In the genomic region with DNA sequence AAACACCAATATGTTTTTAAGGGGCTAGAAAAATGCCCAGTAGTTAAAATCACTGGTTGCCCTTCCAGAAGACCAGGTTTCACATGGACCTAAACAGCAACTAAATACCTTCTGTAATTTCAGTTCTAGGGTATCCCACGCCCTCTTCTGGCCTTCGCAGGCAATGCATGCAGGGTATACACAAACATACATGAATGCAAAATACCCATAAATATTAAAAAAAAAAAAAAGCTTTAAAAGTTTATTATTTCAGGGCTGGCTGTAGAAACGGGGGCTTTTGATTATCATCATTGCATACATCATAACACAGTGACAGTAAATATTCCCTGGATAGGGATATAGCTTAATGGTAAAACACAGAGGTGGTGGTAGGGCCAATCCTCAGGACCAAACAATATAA, we compare ENCODE assay signal across 8 mouse cellular contexts. TPM values are rescaled to one million over a fixed set of nuclear protein-coding genes. Genes with fewer than 3 reads are reported as not detected.
A peak's percentile ranks its signal among the peaks of the same experiment; 100 is the strongest.
DNase-seq lines count a peak whose midpoint lies in the region; ATAC-seq and TF ChIP-seq lines count a peak whose summit lies in the region.

No protein-coding gene starts in this region.

- 10% methylated on average over 3 of the region's 3 CpGs for WGBS in embryonic facial prominence, embryonic 14.5 days
- WGBS in hindbrain, embryonic 13.5 days, result 11% methylated on average over 3 of the region's 3 CpGs
- WGBS in limb, embryonic 13.5 days, result 14% methylated on average over 3 of the region's 3 CpGs
- WGBS in midbrain, embryonic 14.5 days, result 9% methylated on average over 3 of the region's 3 CpGs

- H3K9me3 ChIP-seq in embryonic facial prominence, embryonic 14.5 days (ENCODE audit: control insufficient read depth, low read length), result no peaks in the 10 kb centered on the region
- no peaks in the 10 kb centered on the region for H3K9me3 ChIP-seq in hindbrain, embryonic 13.5 days
- H3K9me3 ChIP-seq in limb, embryonic 13.5 days, result no peaks in the 10 kb centered on the region
- no peaks in the 10 kb centered on the region for H3K9me3 ChIP-seq in midbrain, embryonic 14.5 days (ENCODE audit: control insufficient read depth, low read length)

- peak overlapping the region; percentile 80 for H3K4me2 ChIP-seq in embryonic facial prominence, embryonic 14.5 days (ENCODE audit: low read depth, low read length)
- H3K4me2 ChIP-seq in hindbrain, embryonic 13.5 days, result peak overlapping the region; percentile 82
- peak overlapping the region; percentile 83 for H3K4me2 ChIP-seq in limb, embryonic 13.5 days (replicated peaks)
- peak overlapping the region; percentile 84 for H3K4me2 ChIP-seq in midbrain, embryonic 14.5 days (ENCODE audit: low read length)

- peak overlapping the region; percentile 71 for H3K4me3 ChIP-seq in layer of hippocampus, adult 2 months
- H3K4me3 ChIP-seq in embryonic facial prominence, embryonic 14.5 days (ENCODE audit: low read depth, low read length), result peak overlapping the region; percentile 99
- H3K4me3 ChIP-seq in hindbrain, embryonic 13.5 days, result peak overlapping the region; percentile 98
- H3K4me3 ChIP-seq in limb, embryonic 13.5 days, result peak overlapping the region; percentile 100
- peak overlapping the region; percentile 92 for H3K4me3 ChIP-seq in midbrain, embryonic 14.5 days (replicated peaks; ENCODE audit: low read depth, low read length)

- H3K4me1 ChIP-seq in embryonic facial prominence, embryonic 14.5 days (ENCODE audit: control insufficient read depth, insufficient read depth, low read length), result 0 out of 2 replicates have a peak, but pooled peaks cover 5% of the 10 kb centered on the region
- H3K4me1 ChIP-seq in hindbrain, embryonic 13.5 days (replicated peaks), result peaks cover 17% of the 10 kb centered on the region
- peaks cover 24% of the 10 kb centered on the region for H3K4me1 ChIP-seq in limb, embryonic 13.5 days
- peaks cover 18% of the 10 kb centered on the region for H3K4me1 ChIP-seq in midbrain, embryonic 14.5 days (ENCODE audit: control insufficient read depth, insufficient read depth, low read length)

- peaks cover 37% of the 10 kb centered on the region for H3K36me3 ChIP-seq in embryonic facial prominence, embryonic 14.5 days (ENCODE audit: control insufficient read depth, insufficient read depth, low read length)
- peaks cover 22% of the 10 kb centered on the region for H3K36me3 ChIP-seq in hindbrain, embryonic 13.5 days
- peaks cover 31% of the 10 kb centered on the region for H3K36me3 ChIP-seq in limb, embryonic 13.5 days
- H3K36me3 ChIP-seq in midbrain, embryonic 14.5 days (ENCODE audit: control insufficient read depth, insufficient read depth, low read length), result peaks cover 37% of the 10 kb centered on the region

- no peak overlapping the region for H3K27ac ChIP-seq in layer of hippocampus, adult 2 months
- no peak overlapping the region for H3K27ac ChIP-seq in embryonic facial prominence, embryonic 14.5 days (replicated peaks; ENCODE audit: low read depth, low read length)
- no peak overlapping the region for H3K27ac ChIP-seq in hindbrain, embryonic 13.5 days
- H3K27ac ChIP-seq in limb, embryonic 13.5 days, result no peak overlapping the region
- H3K27ac ChIP-seq in midbrain, embryonic 14.5 days (replicated peaks; ENCODE audit: low read depth, low read length), result no peak overlapping the region

- no peak for ATAC-seq in embryonic facial prominence, embryonic 14.5 days (ENCODE audit: low read depth)
- no peak for ATAC-seq in hindbrain, embryonic 13.5 days (ENCODE audit: low FRiP score)
- no peak for ATAC-seq in limb, embryonic 13.5 days (ENCODE audit: low FRiP score, low read depth)
- no peak for ATAC-seq in midbrain, embryonic 14.5 days (ENCODE audit: low FRiP score, low TSS enrichment)

- TF ChIP-seq CTCF in layer of hippocampus, adult 2 months (conservative IDR thresholded peaks at IDR 0.05), result peak; percentile 78

- H3K9ac ChIP-seq in embryonic facial prominence, embryonic 14.5 days (ENCODE audit: low read depth, low read length), result peak overlapping the region; percentile 98
- peak overlapping the region; percentile 95; the same call in 1 of the 2 replicates for H3K9ac ChIP-seq in hindbrain, embryonic 13.5 days
- H3K9ac ChIP-seq in limb, embryonic 13.5 days, result peak overlapping the region; percentile 100
- no peak overlapping the region for H3K9ac ChIP-seq in midbrain, embryonic 14.5 days (replicated peaks; ENCODE audit: low read length)

- H3K27me3 ChIP-seq in embryonic facial prominence, embryonic 14.5 days (replicated peaks; ENCODE audit: control insufficient read depth, insufficient read depth, low read length), result no peaks in the 10 kb centered on the region
- H3K27me3 ChIP-seq in hindbrain, embryonic 13.5 days, result no peaks in the 10 kb centered on the region
- H3K27me3 ChIP-seq in limb, embryonic 13.5 days, result no peaks in the 10 kb centered on the region
- no peaks in the 10 kb centered on the region for H3K27me3 ChIP-seq in midbrain, embryonic 14.5 days (ENCODE audit: control insufficient read depth, insufficient read depth, low read length)

- DNase-seq in layer of hippocampus, adult 2 months (ENCODE audit: low spot score in 2 of 2), result no peak
- DNase-seq in layer of hippocampus, adult 9-10 months (ENCODE audit: low spot score), result no peak
- peak; percentile 64 for DNase-seq in adrenal gland, postnatal 10 days
- peak; percentile 28 for DNase-seq in embryonic facial prominence, embryonic 14.5 days (ENCODE audit: low spot score)
- DNase-seq in midbrain, embryonic 14.5 days, result peak; percentile 68
- DNase-seq in thymus, postnatal 14 days, result peak; percentile 66

RNA-seq across cellular contexts. Expression of a gene that starts 1.5 kb away (rescaled TPM):
- total RNA-seq in layer of hippocampus, adult 2 months (2021), result 10 to 100 TPM; 53.4 to 53.9 TPM
- total RNA-seq in adrenal gland, postnatal 10 days (2021), result 10 to 100 TPM; 53.1 to 54.0 TPM
- 48.7 and 60.0 TPM in 2 replicates for polyA plus RNA-seq in embryonic facial prominence, embryonic 14.5 days (2014; fragmentation: Nextera tagmentation; extraction: Ambion mirVana)
- polyA plus RNA-seq in hindbrain, embryonic 13.5 days (2015; fragmentation: Nextera tagmentation; extraction: Ambion mirVana), result 55.0 and 57.1 TPM in 2 replicates
- 72.3 and 74.0 TPM in 2 replicates for polyA plus RNA-seq in limb, embryonic 13.5 days (2015; fragmentation: Nextera tagmentation; extraction: Ambion mirVana)
- 58.7 and 74.9 TPM in 2 replicates for polyA plus RNA-seq in midbrain, embryonic 14.5 days (2014; fragmentation: Nextera tagmentation; extraction: Ambion mirVana)

Comparison
In these comparisons a context has a peak if more than half of its experiments do, and no peak if none do; other contexts are left out.
1. DNase-seq: peak in adrenal gland, postnatal 10 days (single experiment), embryonic facial prominence, embryonic 14.5 days (single experiment), midbrain, embryonic 14.5 days (single experiment) and thymus, postnatal 14 days (single experiment); none in layer of hippocampus, adult 2 months (0 of 2) and layer of hippocampus, adult 9-10 months (single experiment).
2. Peak in every context shown above with its lines, with median percentiles within 50 percentile points of each other: H3K4me3 ChIP-seq and H3K4me2 ChIP-seq.